In genomic region chr3:126667019-126667418, GRCm38 (mm10) we compare ENCODE assay signal across 11 mouse cellular contexts.
A peak's percentile ranks its signal among the peaks of the same experiment; 100 is the strongest.
DNase-seq lines count a peak whose midpoint lies in the region; ATAC-seq lines count a peak whose summit lies in the region.
"Had no signal": no experiment of that assay in that cellular context is flagged by ENCODE, and none has a peak within 500 bp of the region (broad histone marks: within the 10 kb centered on the region; RNA-seq: fewer than 3 reads in every experiment).

No protein-coding gene starts in this region.

- peaks cover 1% of the 10 kb centered on the region; the same call in 1 of the 2 replicates for H3K36me3 ChIP-seq in heart, embryonic 12.5 days
- H3K36me3 ChIP-seq in lung, embryonic 16.5 days (ENCODE audit: control insufficient read depth, insufficient read depth, low read length), result no peaks in the 10 kb centered on the region
- H3K36me3 ChIP-seq in hindbrain, embryonic 14.5 days (replicated peaks; ENCODE audit: control insufficient read depth, insufficient read depth), result no peaks in the 10 kb centered on the region
- H3K36me3 ChIP-seq in stomach, embryonic 14.5 days (ENCODE audit: control insufficient read depth, insufficient read depth, low read length), result no peaks in the 10 kb centered on the region

- H3K9me3 ChIP-seq in heart, embryonic 12.5 days (replicated peaks), result no peaks in the 10 kb centered on the region
- H3K9me3 ChIP-seq in lung, embryonic 16.5 days (ENCODE audit: control insufficient read depth, low read length), result no peaks in the 10 kb centered on the region
- no peaks in the 10 kb centered on the region for H3K9me3 ChIP-seq in hindbrain, embryonic 14.5 days (ENCODE audit: control insufficient read depth, low read length)
- H3K9me3 ChIP-seq in stomach, embryonic 14.5 days (ENCODE audit: control insufficient read depth, low read depth, low read length), result no peaks in the 10 kb centered on the region

- no peak overlapping the region for H3K4me2 ChIP-seq in heart, embryonic 12.5 days
- 0 out of 2 replicates have a peak overlapping the region, but pooled peaks have one; percentile 13 for H3K4me2 ChIP-seq in lung, embryonic 16.5 days (ENCODE audit: low read depth, low read length)
- no peak overlapping the region for H3K4me2 ChIP-seq in hindbrain, embryonic 14.5 days (replicated peaks)
- H3K4me2 ChIP-seq in stomach, embryonic 14.5 days (replicated peaks; ENCODE audit: low read depth, low read length), result no peak overlapping the region

- H3K4me3 ChIP-seq in heart, embryonic 12.5 days, result no peak overlapping the region
- H3K4me3 ChIP-seq in lung, embryonic 16.5 days (ENCODE audit: low read length), result no peak overlapping the region
- no peak overlapping the region for H3K4me3 ChIP-seq in hindbrain, embryonic 14.5 days (replicated peaks; ENCODE audit: low read length)
- H3K4me3 ChIP-seq in stomach, embryonic 14.5 days (ENCODE audit: low read depth, low read length), result no peak overlapping the region
- H3K4me3 ChIP-seq: left cerebral cortex, adult 2 months had no signal

- no peak for DNase-seq in heart, adult 9 months (ENCODE audit: low spot score in 2 of 2)
- DNase-seq in lung, postnatal 10 days, result no peak
- no peak for DNase-seq in hindbrain, embryonic 14.5 days (ENCODE audit: low spot score)
- DNase-seq in right cerebral cortex, adult 18-20 months, result no peak
- no peak for DNase-seq in MN1 (ENCODE audit: low spot score)

- peak overlapping the region; percentile 69 for H3K27ac ChIP-seq in heart, embryonic 12.5 days (ENCODE audit: poor library complexity, severe bottlenecking)
- peak overlapping the region; percentile 80 for H3K27ac ChIP-seq in lung, embryonic 16.5 days (ENCODE audit: low read length)
- peak overlapping the region; percentile 44 for H3K27ac ChIP-seq in hindbrain, embryonic 14.5 days
- H3K27ac ChIP-seq in stomach, embryonic 14.5 days (ENCODE audit: low read length), result peak overlapping the region; percentile 4; the same call in 1 of the 2 replicates
- H3K27ac ChIP-seq: left cerebral cortex, adult 2 months; liver, embryonic 14.5 days had no signal

- ATAC-seq in heart, embryonic 12.5 days (ENCODE audit: insufficient number of reproducible peaks, low FRiP score), result no peak
- peak; percentile 43 for ATAC-seq in lung, embryonic 16.5 days (ENCODE audit: low read depth)
- ATAC-seq in hindbrain, embryonic 14.5 days (ENCODE audit: low FRiP score), result 0 out of 2 replicates have a peak, but pooled peaks have one; percentile 50
- no peak for ATAC-seq in stomach, embryonic 14.5 days (ENCODE audit: insufficient number of reproducible peaks, insufficient read depth, low FRiP score, low read depth)
- ATAC-seq: Patski had no signal

- no peaks in the 10 kb centered on the region for H3K27me3 ChIP-seq in heart, embryonic 12.5 days (replicated peaks)
- H3K27me3 ChIP-seq in lung, embryonic 16.5 days (ENCODE audit: control insufficient read depth, insufficient read depth, low read depth, low read length), result no peaks in the 10 kb centered on the region
- H3K27me3 ChIP-seq in hindbrain, embryonic 14.5 days (ENCODE audit: control insufficient read depth, insufficient read depth, low read length), result no peaks in the 10 kb centered on the region
- no peaks in the 10 kb centered on the region for H3K27me3 ChIP-seq in stomach, embryonic 14.5 days (ENCODE audit: control insufficient read depth, insufficient read depth, low read length)
- H3K27me3 ChIP-seq: Patski had no signal

- 94% methylated on average over 11 of the region's 11 CpGs for WGBS in heart, embryonic 12.5 days
- WGBS in lung, embryonic 16.5 days, result 92% methylated on average over 11 of the region's 11 CpGs
- over 99% methylated on average over 11 of the region's 11 CpGs for WGBS in hindbrain, embryonic 14.5 days
- WGBS in stomach, embryonic 14.5 days, result 90% methylated on average over 11 of the region's 11 CpGs

- no peak overlapping the region for H3K9ac ChIP-seq in heart, embryonic 12.5 days
- no peak overlapping the region for H3K9ac ChIP-seq in lung, embryonic 16.5 days (ENCODE audit: low read length)
- H3K9ac ChIP-seq in hindbrain, embryonic 14.5 days, result no peak overlapping the region
- H3K9ac ChIP-seq in stomach, embryonic 14.5 days (replicated peaks; ENCODE audit: low read depth, low read length), result no peak overlapping the region
- H3K9ac ChIP-seq: liver, embryonic 14.5 days had no signal

- peaks cover 46% of the 10 kb centered on the region for H3K4me1 ChIP-seq in heart, embryonic 12.5 days (replicated peaks)
- peaks cover 31% of the 10 kb centered on the region for H3K4me1 ChIP-seq in lung, embryonic 16.5 days (replicated peaks; ENCODE audit: control insufficient read depth, insufficient read depth, low read length)
- H3K4me1 ChIP-seq in hindbrain, embryonic 14.5 days (replicated peaks; ENCODE audit: control insufficient read depth, insufficient read depth, low read length), result peaks cover 23% of the 10 kb centered on the region
- H3K4me1 ChIP-seq in stomach, embryonic 14.5 days (ENCODE audit: control insufficient read depth, insufficient read depth, low read length), result peaks cover 26% of the 10 kb centered on the region

Comparison
In these comparisons a context has a peak if more than half of its experiments do, and no peak if none do; other contexts are left out.
1. ATAC-seq: peak in lung, embryonic 16.5 days (single experiment) and hindbrain, embryonic 14.5 days (single experiment); none in heart, embryonic 12.5 days (single experiment) and stomach, embryonic 14.5 days (single experiment).
2. H3K27ac ChIP-seq: peak in every context shown above with its lines; median percentile 80 in lung, embryonic 16.5 days; 69 in heart, embryonic 12.5 days; 44 in hindbrain, embryonic 14.5 days; 4 in stomach, embryonic 14.5 days.